Mouse (Mus musculus): ENCODE data around the gene Gps2.

Gene Gps2

GRCm38 (mm10) chr11:69913554-69914371, at the start of gene Gps2:
Gene Gps2 (plus strand): TSS chr11:69913888.
- peak; percentile 90 to 92 for DNase-seq (ENCODE audit: low spot score in 2 of 2)

DNA sequence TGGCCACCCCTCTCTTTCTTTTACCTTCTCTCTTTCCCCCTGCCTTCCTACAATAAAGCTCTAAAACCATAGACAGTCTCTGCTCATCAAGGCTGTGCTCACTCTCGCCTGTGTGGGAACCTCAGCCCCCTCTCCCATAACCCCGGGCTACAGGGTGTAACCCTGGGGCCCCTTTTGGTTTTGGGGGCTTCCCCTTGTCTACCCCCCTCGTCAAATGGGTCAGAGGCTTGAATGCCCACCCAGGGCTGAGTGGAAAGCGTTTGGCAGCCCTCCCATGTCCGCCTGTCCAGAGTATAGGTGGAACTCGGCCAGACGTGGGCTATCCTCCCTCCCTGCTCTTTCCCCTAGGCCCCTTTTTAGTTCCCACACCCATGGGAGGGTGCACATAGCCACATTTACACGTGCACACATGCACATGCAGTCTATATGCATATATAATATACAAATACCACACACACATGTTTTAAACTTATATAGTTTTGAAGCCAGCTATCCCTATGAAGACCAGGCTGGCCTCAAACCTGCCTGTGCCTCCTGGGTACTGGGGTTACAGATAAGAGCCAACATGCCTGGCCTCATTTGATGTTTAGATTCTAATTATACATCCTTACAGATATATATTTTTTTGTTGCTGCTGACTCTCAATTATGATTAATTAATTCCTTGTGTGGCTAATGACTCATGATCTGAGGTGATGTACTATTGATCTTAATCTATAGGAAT, 49.4 kb upstream of the Gps2 start:
- DNase-seq (ENCODE audit: low spot score in 2 of 2): no peak

GRCm38 (mm10) chr11:69865561-69865960, 48.1 kb upstream of the Gps2 start:
- no peak for DNase-seq (ENCODE audit: low spot score in 2 of 2)

- DNase-seq (ENCODE audit: low spot score in 2 of 2): no peak
Observed at GRCm38 (mm10) chr11:69867335-69867734, 46.4 kb upstream of the Gps2 start.

DNA sequence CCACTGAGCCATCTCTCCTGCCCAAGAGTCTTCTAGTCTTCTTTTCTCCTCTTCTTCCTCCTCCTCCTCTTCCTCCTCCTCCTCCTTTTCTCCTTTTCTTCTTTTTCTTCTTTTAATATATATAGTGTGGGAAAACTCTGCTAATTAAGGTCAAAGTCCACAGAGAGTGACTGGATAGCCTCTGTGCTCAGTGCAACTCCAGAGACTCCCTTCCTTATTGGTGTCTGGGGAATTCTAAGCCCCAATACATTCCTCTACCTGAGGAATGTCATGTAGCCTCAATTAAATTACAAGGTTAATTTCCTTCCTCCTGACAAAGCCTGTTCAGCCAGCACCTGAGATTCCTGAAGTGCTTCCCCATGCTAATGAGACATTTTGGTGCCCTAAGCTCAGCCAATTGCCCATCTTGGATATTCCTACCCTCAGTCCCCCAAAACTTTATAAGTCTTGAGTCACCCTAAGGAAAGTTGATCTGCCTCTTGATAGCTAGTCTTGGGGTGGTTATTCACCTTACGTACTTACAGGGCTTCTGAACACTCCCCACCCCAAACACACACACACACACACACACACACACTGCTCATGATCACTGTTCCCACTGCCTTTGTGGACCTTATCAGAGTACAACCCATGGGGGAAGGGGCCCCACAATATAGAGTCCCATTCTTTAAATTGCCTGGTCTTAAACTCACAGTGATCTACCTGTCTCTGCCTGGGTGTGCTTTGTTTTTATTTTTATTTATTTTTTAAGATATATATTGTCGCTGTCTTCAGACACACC, 43.2 kb upstream of the Gps2 start:
- no peak for DNase-seq (ENCODE audit: low spot score in 2 of 2)

DNA sequence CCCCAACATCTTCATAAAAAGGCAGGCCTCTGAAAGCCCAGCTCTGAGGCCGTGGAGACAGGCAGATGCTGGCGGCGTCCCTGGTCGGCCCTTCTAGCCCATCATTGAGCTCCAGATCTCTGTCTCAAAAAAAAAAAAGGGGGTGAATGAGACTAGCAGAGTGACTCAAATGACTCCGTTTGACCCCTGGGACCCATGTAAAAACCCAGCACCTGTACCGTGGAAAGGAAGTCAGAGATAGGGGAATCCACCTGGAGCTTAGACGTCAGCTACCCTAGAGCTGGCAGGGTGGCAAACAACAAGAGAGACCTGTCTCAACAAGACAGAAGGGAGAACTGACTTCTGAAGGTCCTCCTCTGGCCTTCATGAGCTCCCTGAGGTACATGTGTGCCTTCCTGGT, 41.9 kb upstream of the Gps2 start:
- no peak for DNase-seq (ENCODE audit: low spot score in 2 of 2)

- no peak for DNase-seq (ENCODE audit: low spot score in 2 of 2)
Observed at GRCm38 (mm10) chr11:69872451-69872850, 41.2 kb upstream of the Gps2 start.

- no peak for DNase-seq (ENCODE audit: low spot score in 2 of 2)
Observed at GRCm38 (mm10) chr11:69876186-69876585, 37.5 kb upstream of the Gps2 start.

DNA sequence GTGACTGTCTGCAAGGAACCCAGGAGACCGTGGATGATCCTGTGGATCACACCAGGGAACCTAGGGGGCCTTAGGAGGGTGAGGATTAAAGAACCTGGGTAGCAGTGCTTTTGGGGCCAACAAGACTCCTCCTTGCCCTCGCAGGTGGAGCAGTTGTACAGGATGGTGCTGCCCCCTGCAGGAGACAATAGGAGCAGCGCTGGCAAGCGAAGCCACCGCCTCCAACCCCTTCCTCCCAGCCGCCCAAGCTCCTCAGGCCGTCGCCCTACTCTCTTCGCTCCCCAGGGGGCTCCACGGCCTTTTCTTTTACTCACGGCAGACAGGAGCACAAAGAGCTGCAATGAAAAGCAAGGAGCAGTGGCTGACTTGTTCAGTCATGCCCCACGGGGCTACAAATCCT, 36.8 kb upstream of the Gps2 start:
- peak; percentile 36 to 42 for DNase-seq (ENCODE audit: low spot score in 2 of 2)

- DNase-seq (ENCODE audit: low spot score in 2 of 2): no peak
Observed at GRCm38 (mm10) chr11:69877878-69878277, 35.8 kb upstream of the Gps2 start, which contains the start of gene Tmem95. Gene Tmem95 (minus strand): TSS chr11:69878018.

- no peak for DNase-seq (ENCODE audit: low spot score in 2 of 2)
Observed at GRCm38 (mm10) chr11:69878399-69878798, 35.3 kb upstream of the Gps2 start.

DNA sequence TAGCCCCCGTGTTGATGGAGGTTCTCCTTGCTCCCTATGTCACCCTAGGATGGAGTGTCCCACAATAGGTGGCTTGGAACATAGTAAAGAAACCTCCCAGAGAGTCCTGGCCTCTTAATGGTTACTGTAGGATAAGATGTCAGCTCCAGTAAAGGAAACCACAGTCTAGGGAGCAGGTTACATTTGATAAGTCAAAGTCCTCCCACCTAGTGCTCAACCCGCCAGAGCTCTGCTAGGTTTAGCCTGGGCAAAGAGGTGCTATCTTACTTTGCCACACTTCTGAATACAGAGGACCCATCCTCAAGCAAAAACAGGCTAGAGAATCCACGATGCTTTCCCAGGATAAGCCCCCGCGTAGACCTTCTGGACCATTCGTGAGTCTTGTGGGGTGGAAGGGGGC, 34.7 kb upstream of the Gps2 start:
- DNase-seq (ENCODE audit: low spot score in 2 of 2): no peak

DNA sequence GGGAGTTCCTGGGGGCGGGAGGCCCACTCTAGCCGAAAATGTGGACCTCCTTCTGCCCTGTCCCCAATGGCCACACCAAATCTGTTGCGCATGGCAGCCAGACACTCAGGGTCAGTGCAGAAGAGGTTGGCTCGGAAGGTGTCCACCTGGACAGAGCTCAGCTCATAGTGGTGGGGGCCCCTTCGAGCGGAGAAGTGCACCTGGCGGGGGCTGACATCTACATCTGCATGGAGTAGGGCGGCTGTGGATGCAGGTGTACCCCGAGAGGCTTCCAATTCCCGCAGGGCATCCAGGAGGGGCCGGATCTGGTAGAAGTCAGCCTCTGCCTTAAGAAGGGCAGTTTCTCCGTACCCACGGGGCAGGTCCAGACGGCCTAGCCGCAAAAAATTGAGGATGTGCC, 34.0 kb upstream of the Gps2 start:
- DNase-seq (ENCODE audit: low spot score in 2 of 2): no peak

GRCm38 (mm10) chr11:69880506-69880852, 33.2 kb upstream of the Gps2 start:
- no peak for DNase-seq (ENCODE audit: low spot score in 2 of 2)

DNA sequence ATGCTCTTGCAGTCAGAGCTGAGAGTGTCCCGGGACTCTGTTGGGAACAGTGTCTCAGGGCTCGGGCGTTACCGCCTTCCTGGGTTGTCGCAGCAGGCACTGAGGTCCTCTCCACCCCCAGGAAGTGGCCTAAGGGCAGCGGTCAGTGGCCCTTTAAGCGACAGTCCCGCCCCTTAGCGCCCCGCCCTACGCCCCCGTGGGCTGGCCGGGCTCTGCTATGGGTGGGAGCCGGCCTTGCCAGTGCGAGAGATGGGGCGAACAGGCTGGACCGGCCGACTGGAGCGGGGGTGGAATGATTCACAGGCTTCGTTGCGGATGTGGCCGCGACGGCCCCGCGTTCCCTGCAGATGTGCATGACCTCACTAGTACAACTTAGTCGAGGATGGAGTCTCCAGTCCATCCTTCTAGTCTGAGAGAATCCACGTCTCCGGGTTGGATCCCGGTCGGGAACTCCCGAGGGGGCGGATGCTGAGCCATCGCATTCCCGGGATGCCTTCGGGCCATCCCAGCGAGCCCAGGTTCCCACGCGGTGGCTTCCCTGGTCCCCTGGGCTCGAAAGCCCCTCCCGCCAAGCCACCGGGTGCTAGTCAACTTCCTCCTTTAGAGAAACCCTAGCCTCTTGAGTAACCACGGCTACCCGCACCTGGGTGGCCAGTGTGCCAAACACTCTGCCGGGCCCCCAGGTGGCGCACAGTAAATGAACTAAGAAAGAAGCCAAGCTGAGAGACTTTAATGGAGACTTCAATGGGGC, 32.7 kb upstream of the Gps2 start, which contains the start of gene Kctd11:
Gene Kctd11, minus strand, starts transcription at position 554 of the 751 bp plus-strand sequence.
- peak; percentile 49 to 58 for DNase-seq (ENCODE audit: low spot score in 2 of 2)

DNA sequence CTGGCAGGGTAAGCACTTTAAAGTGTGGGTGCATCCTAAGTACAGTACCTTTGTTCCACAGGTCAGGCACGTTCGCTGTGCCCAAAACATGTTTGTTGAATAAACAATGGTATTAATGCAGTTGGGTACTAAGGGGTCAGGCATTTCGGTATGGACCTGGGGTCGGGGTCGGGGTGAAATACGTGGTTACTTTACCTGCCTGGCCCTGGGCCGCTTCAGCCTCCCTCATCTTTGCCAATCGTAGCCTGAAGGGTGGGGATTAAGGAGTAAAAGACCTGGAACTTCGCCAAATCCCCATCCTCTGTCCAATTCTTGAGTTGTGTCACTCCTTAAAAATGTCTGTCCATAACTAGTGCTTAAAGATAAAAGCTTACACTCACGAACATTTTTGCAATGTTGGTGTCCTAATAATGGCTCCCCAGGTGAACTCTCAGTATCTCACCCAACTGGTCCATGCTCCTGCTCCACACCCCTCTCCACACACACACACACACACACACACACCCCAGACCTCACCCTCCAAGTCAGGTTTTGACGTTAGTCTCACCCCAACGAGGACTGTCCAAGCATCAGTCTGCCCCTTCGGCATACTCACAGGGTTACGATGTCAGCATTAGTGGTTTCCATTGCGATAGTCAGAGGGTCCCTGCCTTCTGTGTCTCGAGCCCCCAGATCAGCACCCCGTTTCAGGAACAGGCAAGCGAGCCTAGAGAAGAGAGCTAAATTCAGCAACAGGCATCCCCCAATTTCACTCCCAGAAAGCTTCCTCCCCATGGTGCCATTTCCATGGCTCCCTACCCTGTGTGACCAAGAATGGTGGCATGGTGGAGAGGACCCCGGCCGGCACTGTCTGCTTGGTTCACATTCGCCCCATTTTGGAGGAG, 31.7 kb upstream of the Gps2 start:
- DNase-seq (ENCODE audit: low spot score in 2 of 2): no peak

GRCm38 (mm10) chr11:69883066-69883465, 30.6 kb upstream of the Gps2 start:
- DNase-seq (ENCODE audit: low spot score in 2 of 2): no peak

DNA sequence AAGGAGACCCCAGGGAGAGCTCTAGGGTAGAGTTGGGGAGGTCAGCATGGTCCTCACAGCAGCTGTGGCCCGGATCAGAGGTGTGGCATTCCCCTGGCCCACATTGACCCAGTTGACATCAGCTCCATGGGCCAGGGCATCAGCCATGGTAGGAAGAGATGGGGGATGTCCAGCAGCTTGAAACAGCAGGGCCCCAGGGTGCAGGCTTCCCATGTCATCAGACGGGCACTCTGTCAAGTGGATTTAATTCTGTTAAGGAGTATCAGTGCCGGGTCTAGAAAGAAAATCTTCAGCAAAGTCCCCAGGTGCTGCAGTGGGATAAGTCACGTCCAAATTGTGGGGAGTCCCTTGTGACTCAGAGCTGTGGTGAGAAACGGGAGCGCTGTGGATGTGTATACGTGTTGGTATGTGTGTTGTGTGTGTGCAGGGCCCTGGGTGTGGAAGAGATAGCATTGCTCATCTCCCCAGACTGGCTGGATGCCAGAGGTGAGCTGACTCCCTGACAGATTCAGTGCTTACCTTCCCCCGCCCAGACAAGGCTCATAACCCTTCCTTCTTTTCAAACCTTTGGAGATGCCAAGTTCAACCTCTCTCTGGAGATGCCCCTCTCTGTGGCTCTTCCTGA, 30.0 kb upstream of the Gps2 start:
- no peak for DNase-seq (ENCODE audit: low spot score in 2 of 2)

DNA sequence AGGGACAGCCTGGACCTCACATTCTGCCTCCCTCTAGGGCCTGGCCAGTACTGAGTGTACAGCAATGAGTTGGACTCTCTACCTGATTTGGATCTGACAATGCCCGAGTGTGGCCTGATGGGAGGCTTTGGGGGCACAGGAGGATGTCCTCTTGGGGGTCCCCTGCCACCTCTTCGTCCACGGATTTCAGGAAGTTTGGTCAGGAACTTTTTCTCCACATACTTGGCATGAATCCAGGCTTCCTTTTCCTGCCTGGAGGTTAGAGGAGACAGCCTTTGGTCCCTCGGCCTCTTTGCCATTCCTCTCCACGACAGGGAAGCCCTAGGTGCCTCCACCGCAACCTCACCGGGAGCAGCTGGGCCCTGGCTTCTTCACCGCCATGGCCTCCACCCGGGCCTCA, 29.4 kb upstream of the Gps2 start:
- DNase-seq (ENCODE audit: low spot score in 2 of 2): no peak

GRCm38 (mm10) chr11:69884663-69885062, 29.0 kb upstream of the Gps2 start:
- DNase-seq (ENCODE audit: low spot score in 2 of 2): no peak
